Mouse (Mus musculus): Measurements from ENCODE around the gene Neurod2.

Gene Neurod2

DNA sequence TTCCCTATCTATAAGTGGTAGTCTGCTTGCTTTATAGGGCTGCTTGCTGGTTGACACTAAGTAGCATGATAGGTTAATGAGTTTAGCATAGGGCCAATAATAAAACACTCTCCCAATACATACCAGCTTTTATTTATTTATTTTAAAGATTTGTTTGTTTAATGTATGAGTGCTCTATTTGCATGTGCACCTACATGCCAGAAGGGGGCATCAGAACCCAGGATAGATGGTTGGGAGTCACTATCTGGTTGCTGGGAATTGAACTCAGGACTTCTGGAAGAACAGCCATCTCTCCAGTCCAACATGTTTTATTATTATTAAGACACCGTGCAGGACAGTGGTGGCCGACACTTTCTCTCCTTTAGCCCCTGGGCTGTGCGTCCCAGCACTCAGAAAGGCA is 2.7 kb upstream of the Neurod2 start:
- DNase-seq (ENCODE audit: low spot score), result no peak

DNA sequence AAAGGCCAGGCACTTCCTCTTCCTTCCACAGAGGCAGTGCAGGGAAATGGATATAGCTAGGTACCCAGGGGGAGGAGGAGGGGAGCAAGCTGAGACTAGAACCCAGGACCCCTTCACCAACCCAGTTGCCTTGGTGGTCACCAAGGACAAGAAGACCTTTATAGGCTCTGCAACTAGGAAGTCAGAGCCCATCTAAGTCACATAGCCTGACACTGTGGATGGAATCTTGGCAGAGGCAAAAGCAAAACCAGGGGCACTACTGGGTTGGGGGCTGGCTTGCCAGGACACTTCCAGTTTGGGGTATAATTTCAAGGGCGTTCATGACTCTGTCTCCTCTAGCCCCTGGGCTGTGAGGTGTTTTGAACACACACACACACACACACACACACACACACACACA is 2.0 kb upstream of the Neurod2 start:
- DNase-seq (ENCODE audit: low spot score), result no peak

DNA sequence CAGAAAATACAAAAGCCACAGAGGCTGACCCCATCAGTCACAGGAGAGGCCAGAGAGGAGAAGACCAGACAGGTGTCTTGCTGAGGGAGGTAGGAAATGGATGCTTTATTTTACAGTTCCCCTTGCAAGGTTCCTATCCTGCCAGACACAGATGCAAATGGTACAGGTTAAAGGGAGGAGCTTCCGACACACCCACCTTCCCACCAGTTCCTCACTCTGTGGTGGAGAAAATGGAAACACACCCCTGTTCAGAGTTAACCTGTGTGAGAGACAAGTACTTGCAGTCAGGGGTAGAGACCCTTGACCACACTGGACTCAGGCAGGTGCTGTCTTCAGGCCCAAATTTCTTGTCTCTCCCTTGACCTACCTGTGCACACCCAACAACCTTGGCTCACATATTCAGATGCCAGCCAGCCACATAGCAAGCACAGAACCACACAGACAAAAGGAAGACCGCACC is 1.3 kb upstream of the Neurod2 start:
- no peak for DNase-seq (ENCODE audit: low spot score)

DNA sequence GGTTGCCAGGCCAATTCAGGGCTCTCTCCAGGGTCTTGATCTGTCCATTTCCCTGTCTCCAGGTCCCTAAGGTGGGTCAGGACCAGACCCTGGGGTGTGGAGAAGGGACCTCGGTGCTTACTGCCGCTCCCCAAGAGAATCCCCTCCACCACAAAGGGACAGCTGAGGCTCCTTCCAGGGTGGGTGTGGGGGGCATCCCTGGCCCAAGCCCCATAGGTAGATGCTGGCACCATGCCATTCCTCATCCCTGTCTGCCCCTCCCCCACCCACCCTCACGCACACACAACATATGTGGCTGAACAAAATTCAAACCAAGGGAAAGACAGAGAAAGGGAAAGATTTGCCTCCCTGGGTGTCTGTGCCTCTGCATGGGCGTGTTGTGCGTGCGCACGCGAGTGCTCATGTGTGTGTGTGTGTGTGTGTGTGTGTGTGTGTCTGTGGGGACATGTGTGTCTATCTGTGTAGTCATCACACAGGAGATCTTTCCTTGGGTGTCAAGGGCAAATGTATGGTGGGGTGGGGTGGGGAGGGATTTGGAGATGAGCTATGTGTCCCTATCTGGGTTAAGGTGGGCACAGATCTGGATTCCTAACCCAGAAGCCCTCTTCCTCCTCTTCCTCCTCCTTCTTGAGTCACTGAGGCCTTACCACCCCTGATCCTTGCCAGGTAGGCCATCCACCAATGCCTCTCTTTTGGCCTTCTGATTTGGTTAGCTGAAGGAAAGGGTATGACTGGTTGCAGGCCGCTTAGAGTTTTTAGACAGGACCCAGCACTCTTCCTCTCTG is 704 bp upstream of the Neurod2 start:
- no peak for DNase-seq (ENCODE audit: low spot score)

DNA sequence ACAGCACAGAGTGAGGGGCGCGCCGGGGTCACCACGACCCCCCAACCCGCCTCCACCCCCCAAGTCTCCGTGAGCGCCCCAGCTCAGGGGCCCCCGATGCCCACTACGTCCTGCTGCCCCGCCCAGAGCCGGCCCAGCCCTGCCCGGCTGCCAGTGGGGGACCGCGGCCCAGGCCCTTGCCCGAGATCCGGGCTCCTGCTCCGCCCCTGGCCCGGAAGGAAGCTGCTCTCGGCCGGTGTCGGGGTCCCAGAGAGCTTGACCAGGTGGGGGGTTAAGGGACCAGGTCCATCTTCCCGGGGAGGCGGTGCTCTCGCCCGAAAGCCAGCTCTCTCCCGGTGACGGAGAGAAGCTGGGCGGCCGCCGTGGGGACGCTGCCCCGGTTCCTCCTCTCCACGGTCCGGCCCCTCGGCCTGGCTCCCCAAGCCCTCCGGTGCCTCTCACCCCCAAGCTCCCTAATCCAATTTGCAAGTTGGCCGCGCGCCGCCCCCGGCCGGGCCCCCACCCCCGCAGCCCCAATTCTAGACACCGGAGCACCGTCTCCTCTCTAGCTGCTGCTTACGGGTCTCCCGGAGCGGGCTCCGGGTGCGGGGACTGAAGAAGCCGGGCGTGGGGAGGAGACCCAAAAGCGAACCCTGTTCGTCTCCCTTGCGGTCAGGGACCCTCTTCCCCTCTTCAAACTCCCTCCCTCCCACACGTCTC is 928 bp downstream of the Neurod2 start:
- DNase-seq (ENCODE audit: low spot score), result no peak

DNA sequence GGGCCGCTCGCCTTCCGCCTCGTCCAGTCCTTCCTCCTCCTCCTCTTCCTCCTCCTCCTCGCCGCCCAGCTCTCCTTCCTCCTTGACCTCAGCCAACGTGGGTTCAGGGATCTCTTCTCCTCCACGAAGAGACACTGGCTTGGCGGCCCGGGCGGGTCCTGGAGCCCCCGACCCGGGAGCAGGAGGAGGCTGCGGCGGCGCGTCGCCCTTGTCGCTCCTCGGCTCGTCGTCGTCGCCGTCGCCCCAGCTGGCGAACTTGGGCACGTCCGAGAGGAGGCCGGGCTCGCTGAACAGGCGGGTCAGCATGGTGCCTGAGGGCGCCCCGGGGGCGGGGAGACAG is 1.4 kb downstream of the Neurod2 start:
- no peak for DNase-seq (ENCODE audit: low spot score)

DNA sequence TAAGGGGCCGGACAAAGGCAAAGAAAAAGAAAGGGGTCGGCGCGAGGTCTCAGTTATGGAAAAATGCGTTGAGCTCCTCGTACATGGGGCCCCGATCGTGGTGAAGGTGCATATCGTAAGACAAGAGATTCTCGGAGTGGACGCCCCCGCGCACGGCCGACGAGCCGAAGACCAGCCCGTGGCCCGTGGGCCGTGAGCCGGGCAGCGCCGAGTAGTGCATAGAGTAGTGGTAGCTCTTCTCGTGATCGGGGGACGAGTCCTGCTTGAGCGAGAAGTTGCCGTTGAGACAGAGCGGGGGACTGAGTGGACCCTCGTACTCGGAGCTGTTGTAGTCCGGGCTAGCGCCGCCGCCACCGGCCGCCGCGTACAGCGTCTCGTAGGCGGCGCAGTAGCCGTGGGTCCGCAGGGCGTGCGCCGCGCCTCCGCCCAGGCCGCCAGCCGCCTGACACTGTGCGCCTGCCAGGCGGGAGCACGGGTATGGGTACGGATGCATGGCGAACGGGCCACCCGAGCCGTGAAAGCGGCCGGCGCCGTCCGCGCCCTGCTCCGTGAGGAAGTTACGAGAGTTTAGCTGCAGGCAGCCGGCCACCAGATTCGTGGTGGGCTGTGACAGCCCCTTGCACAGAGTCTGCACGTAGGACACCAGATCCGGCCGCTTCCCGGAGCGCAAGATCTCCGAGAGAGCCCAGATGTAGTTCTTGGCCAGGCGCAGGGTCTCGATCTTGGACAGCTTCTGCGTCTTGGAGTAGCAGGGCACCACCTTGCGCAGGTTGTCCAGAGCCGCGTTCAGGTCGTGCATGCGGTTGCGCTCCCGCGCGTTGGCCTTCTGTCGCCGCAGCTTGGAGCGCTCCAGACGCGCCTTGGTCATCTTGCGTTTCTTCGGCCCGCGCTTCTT is 2.1 kb downstream of the Neurod2 start:
- no peak for DNase-seq (ENCODE audit: low spot score)

DNA sequence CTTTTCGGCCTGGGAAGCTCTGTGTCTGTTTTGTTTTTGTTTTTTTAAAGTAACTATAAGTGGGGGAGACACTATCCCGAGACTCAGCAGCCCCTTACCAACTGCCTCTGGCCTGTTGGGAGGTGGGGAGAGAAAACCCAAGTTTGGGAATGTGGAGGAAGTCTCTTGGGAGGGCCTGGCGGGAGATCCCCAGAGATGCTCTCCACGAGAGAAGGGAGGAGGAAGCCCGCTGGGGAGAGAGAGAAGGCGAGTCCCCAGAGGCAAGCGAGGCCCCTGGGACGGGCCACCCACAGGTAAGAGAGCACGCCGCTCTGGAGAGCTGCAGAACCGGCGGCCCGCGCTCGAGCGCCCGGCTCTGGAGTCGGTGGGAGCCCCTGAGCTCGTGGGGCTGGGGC is 2.7 kb downstream of the Neurod2 start:
- no peak for DNase-seq (ENCODE audit: low spot score)

DNA sequence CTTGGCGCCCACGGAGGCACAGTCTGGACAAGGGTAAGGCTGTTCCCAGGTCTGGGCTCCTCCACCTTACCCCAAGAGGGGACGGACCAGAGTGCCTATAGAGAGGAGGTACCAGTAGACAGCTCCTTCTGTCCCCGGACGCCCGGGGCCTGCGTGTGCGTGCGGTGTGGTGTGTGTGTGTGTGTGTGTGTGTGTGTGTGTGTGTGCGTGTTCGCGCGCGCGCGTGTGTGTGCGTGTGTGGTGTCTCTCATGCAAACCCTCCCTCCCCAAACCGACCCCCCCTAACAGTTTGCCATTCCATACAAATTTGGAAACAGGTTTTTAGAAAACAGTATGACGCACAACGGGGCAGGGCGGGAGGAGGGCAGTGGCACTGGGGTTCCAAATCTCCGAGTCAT is 3.6 kb downstream of the Neurod2 start:
- no peak for DNase-seq (ENCODE audit: low spot score)

DNA sequence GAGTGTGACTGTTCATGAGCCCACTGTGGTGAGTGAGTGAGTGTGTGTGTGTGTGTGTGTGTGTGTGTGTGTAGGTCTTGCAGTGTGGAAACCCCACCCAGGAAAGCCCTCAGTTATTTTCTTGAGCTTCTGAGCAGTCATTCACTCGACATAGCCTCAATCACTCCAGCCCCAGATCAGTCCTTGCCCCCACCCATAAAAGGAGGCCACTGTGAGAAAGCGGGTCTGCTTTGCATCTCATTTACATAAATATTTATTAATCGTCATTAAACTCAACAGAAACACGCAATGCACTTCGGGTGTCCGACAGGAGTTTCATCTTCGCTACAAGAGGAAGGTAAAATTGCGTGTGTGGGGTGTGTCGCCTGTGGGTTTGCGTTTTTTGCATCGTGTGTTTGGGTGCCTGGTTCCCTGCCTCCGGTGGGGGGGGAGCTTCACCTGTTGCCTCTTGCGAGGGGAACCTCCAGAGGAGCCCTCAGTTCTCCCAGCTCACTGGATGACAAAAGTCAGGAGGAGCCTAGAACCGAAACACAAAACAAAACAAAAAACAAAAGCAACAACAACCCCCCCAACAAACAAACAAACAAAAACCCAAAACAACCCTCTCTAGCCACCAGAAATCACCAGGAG is 4.1 kb downstream of the Neurod2 start:
- DNase-seq (ENCODE audit: low spot score), result no peak

DNA sequence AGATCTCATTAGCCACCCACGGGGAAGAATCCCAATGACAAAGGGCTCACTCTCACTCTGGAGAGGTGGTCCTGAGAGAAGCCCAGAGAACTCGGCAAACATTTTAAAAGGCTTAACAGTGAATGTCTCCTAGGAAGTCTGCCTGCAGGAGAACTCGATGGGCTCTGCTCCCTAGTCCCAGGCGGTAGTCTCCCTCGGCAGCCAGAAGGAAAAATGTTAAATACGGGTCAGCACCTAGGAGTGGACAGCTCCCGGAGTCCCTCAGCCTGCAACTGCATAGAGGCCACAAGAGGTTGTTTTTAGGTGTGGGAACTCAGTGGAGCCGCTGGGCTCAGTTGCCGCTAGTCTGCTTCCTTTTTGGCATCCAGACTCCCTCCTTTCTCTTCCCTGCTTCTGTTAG is 5.5 kb downstream of the Neurod2 start:
- DNase-seq (ENCODE audit: low spot score), result no peak

DNA sequence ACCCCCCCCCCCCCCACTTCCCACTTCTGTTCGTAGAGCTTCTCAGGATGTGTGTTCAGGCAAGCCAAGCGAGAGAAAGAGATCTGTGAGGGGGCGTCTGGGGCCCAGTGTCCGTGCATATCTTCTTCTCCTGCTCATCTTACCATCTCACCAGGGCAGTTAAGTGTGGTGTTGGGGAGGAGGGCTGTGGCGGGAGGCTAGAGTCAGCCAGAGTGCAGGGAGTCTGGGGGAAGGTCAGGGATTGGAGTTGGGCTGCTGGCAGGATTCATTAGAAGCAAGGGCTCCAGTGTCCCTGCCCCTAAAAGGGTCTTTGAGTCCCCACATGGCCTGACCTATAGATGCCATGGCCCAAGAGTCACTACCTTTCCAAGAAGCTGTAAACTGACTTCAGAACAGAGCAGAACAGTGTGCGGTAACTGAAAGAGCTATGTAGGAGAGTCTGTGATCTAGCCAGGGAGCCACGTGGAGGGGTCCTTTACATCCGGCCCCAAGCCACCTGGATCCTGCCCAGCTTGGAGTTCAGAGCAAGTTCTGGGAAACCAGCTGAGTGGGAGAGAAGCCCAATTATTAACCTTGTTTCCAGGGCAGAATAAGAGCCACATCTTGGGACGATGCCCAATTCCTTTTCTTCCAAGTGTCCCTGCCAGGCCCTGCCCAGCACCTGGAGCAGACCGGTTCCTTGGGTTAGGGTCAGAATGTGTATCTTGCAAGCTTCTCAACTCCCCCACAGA is 6.1 kb downstream of the Neurod2 start:
- no peak for DNase-seq (ENCODE audit: low spot score)

DNA sequence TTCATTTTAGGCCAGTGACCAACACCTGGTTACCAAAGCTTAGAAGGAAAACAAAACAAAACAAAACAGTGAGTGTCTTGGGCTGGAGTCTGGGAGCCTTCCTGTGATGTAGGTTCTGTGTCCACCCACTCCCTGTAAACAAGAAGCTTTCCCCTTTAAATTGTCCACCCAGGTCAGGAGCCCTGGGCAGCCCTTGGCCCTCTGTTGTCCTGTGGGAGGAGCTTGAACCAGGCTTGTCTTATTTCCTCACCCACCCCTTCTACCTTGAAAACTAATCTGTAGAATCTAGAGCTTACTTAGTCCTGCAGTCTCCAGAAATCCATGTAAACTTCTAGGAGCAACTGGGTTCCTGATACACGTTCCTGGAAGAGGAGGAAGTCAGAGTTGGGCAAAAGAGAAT is 7.3 kb downstream of the Neurod2 start:
- DNase-seq (ENCODE audit: low spot score), result no peak

DNA sequence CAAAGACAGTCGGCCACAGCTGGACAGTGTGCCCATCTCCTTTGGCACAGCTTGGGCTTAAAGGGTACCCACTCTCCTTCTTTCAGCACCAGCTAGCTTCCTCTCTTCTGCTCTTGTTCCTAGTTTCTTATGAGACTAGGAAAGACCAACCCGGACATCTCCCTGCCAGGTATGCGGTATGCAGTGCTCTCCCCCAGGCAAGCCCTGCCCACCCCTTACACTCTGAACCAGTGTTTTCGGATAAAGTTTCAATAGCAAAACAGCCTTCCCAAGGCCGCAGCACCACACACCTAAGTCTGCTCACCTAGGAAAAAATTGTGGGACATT is 7.8 kb downstream of the Neurod2 start:
- no peak for DNase-seq (ENCODE audit: low spot score)

DNA sequence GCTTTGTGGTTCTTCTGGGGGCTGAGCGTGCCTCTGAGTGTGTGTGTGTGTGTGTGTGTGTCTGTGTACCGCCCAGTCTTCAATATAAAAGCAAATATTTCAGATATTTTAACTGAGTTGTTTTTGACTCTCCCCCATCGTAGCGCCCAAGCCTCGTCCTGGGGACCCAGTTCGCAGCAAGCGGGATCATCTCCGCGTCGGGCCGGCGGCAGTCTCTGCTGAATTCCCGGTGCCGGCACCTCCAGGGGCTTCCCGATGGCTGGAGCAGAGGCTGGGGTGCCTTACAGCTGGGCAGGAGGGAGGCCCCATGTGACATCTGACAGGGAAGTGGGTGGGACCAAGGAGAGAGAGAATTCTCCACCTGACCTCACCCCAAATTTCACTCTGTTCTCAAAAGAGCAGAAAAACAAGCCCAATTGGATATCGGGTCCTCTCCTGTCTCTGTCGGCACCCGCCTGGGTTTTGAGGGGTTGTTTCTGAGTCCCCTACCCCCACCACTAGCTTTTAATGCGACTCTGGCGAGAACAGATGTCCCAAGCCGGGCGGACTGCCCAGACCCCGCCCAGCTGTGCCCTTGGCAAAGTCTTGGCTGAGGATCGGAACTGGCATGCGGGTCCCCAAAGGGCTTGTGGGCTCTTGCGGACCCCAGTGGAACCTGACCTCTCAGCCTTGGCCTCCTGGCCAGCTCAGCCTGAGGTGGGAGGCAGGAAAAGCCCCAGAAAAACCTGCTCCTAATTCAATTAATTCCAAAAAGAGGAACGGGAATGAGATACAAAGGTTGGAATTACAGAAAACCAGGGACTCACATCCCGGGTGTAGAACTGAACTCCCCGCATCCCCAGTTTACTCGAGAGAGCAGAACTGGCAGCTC is 8.4 kb downstream of the Neurod2 start:
- no peak for DNase-seq (ENCODE audit: low spot score)

DNA sequence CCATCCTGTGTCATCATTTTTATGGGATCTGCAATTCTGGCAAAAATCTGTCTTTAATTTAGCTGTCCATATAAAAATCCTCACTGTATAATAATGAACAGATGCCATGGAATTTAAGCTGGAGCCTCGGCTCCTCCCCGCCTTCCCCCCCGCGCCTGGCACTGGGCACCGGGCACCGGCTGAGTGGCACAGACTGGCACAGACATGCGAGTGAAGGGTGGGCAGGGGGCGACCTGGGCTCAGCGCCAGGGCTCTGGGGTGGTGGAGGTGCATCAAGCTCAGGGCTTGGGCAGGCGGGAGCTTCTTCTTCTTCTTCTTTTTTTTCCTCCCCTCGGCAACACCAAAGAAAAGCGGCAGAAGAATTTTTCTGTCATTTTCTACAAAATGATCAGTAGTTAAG is 9.1 kb downstream of the Neurod2 start:
- no peak for DNase-seq (ENCODE audit: low spot score)

DNA sequence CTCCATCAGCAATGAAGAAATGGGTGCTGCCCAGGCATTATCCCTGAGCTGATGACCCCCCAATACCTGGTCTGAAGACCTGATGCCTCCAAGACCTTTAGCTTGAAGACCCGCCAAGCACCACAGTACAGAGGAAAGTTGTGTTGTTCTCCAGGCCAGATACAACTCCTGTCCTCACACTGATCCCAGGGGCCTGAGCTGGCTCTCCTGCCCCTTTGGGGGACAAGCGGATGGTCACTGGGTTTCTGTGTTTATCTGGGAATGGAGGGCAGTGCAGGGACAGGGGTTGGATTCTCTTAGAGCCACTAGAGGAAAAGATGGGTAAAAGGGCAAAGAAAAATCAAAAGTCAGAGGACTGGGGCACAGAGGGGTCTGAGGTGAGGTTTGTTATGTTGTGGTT is 9.5 kb downstream of the Neurod2 start:
- no peak for DNase-seq (ENCODE audit: low spot score)

DNA sequence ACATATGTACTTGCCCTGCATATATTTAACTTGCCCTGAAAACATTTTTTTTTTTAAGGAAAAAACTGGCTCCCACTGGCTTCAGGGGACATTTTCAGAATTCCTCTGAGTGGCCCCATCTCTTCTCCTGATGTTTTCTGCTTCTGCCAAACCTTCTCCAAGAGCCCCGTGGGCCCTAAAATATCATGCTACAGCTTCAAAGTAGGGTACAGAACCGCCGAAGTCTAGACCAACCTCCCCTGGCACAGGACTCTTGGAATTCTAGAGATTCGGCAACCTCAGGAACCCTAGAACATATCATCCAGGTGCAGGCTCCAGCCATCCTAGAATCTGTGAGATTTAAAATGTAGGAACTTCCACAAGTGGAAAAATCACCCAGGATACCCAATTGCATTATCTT is 9.9 kb downstream of the Neurod2 start:
- no peak for DNase-seq (ENCODE audit: low spot score)

DNA sequence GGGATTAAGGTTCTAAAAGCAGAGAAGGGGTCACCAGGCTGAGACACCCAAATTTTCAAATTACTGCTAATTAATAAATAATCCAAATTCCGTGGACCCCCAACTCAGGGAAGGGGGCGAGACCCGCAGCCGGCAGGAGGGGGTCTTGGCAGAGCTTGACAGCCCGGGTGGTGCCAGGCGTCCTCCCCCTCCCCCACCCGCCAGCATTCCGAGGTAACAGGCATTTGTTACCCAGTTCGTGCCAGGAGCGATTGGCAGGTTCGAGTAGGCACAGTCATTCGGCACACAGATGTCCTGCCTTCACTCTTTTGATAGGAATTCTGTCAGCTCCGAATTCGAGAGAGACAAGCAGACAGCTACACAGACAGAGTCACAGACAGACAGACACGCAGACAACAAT is 10.3 kb downstream of the Neurod2 start:
- no peak for DNase-seq (ENCODE audit: low spot score)

DNA sequence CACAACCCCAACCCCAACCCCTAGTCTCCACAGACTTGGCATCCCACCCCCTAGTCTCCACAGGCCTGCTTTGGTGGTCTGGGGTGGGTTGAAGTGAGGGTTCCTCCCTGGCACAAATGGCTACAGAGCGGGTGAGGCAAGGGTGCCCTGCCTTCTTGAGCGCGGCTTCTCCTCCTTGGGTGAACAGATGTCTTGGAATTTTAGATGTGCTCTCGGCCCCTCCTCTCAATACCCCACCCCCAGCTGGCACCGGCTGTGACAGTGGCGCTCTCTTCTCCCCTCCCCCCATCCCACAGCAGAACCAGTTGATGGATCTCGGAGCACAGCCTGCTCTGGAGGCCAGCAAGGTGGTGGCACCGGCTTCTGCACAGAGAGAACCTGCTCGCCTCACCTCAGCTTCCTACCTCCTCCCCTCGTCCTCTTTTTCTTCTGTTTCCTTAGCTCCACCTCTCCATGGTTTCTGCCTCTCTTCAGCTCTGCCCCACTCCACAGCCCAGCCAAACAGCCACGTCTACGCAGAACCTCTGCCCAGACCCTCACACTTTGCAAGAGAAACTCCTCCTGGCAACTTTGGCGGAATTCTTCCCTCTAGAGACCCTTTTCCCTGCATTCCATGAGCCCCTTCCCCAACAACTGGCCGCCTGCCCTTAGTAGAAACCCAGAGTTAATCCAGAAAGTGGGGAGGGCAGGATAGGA is 10.9 kb downstream of the Neurod2 start:
- DNase-seq (ENCODE audit: low spot score), result no peak

Data from ovary, postnatal 10 days (tissue).